Mouse (Mus musculus): Measurements from ENCODE around the gene Mgat2. TPM values are rescaled to one million over a fixed set of nuclear protein-coding genes. Genes with fewer than 3 reads are reported as not detected.

Gene Mgat2
- total and polyA plus RNA-seq, 3 experiments = 40.9 to 65.3 TPM; not detected in 1

DNA sequence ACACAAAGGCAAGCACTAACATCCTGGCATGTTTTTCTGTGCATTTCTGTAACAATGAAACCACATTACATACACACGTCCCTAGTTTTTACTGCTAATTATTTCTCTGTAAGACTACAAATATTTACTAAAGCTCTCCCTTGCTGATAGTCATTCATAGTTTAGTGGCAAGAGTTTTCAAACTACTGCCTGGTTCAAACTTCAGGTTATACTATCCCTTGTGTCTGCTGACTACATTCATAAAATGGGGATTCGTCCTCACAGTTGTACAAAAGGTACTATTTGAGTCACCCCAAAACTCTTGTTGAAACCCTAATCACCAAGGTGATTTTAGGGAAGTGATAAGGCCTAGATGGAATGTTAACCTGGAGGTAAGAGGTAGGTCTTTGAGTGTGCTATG is 28.0 kb upstream of the Mgat2 start:
- Histone ChIP-seq H3K36me3 (ENCODE audit: control insufficient read depth in 1 of 2, insufficient read depth in 2 of 2, low read length in 2 of 2) (peaks cover 8 to 17% of the 10 kb centered on the region in 2 experiments), H3K4me3 (ENCODE audit: control insufficient read depth in 1 of 2, insufficient read depth in 1 of 2, low read depth in 2 of 2, low read length in 2 of 2) (no peak overlapping the region), H3K9me3 (replicated peaks; ENCODE audit: insufficient read depth, low read length) (no peaks in the 10 kb centered on the region), H3K27me3 (ENCODE audit: control insufficient read depth in 1 of 2, insufficient read depth in 2 of 2, low read length in 2 of 2) (no peaks in the 10 kb centered on the region), H3K9ac (ENCODE audit: control insufficient read depth, low read depth, low read length, poor library complexity, severe bottlenecking) (no peak overlapping the region), H3K27ac (ENCODE audit: control insufficient read depth, low read depth, low read length) (no peak overlapping the region), H3K4me1 (ENCODE audit: control insufficient read depth in 1 of 2, insufficient read depth in 2 of 2, low read length in 2 of 2) (peaks cover 0 to 7% of the 10 kb centered on the region in 2 experiments; a peak in 3 of 4 replicates), H3K79me2 (ENCODE audit: control insufficient read depth, insufficient read depth, low read length, poor library complexity) (peaks cover 11% of the 10 kb centered on the region)
- TF ChIP-seq MAX (IDR thresholded peaks at IDR 0.05; ENCODE audit: low read length) (no peak), CHD2 (IDR thresholded peaks at IDR 0.05; ENCODE audit: low read length) (0 out of 2 replicates have a peak, but pooled peaks have one; percentile 7), JUND (IDR thresholded peaks at IDR 0.05; ENCODE audit: low read depth, low read length) (no peak), HCFC1 (IDR thresholded peaks at IDR 0.05; ENCODE audit: low read depth, low read length) (0 out of 2 replicates have a peak, but pooled peaks have one; percentile 15), MAFK (IDR thresholded peaks at IDR 0.05; ENCODE audit: borderline replicate concordance, low read depth, low read length) (no peak), USF1 (IDR thresholded peaks at IDR 0.05; ENCODE audit: low read depth, low read length) (no peak), MYC (IDR thresholded peaks at IDR 0.05; ENCODE audit: low read depth, low read length) (no peak), ZMIZ1 (IDR thresholded peaks at IDR 0.05; ENCODE audit: low read depth, low read length) (0 out of 2 replicates have a peak, but pooled peaks have one; percentile 56), GABPA (IDR thresholded peaks at IDR 0.05; ENCODE audit: low read depth, low read length) (no peak), CTCF (IDR thresholded peaks at IDR 0.05 in 2 of 3, conservative IDR thresholded peaks at IDR 0.05 in 1 of 3; ENCODE audit: control insufficient read depth in 1 of 3, insufficient read depth in 1 of 3, low read depth in 2 of 3, low read length in 3 of 3, poor library complexity in 1 of 3, severe bottlenecking in 1 of 3) (no peak), EP300 (IDR thresholded peaks at IDR 0.05; ENCODE audit: low read depth in 1 of 2, low read length in 2 of 2) (no peak), ZKSCAN1 (IDR thresholded peaks at IDR 0.05; ENCODE audit: low read depth, low read length) (no peak), SIN3A (IDR thresholded peaks at IDR 0.05; ENCODE audit: low read length) (no peak), POLR2A (IDR thresholded peaks at IDR 0.05; ENCODE audit: control insufficient read depth in 1 of 2, insufficient read depth in 1 of 2, low read depth in 1 of 2, low read length in 2 of 2, poor library complexity in 1 of 2) (no peak), TBP (IDR thresholded peaks at IDR 0.05; ENCODE audit: low read depth, low read length) (no peak), POLR2AphosphoS2 (IDR thresholded peaks at IDR 0.05; ENCODE audit: low read length) (peak; percentile 47; the same call in 1 of the 2 replicates)
- DNase-seq (ENCODE audit: low read depth, low spot score) = peak; percentile 57

GRCm38 (mm10) chr12:69156436-69156835 is 27.5 kb upstream of the Mgat2 start:
- peaks cover 11% of the 10 kb centered on the region for H3K79me2 ChIP-seq (ENCODE audit: control insufficient read depth, insufficient read depth, low read length, poor library complexity)
- H3K36me3 ChIP-seq (ENCODE audit: control insufficient read depth in 1 of 2, insufficient read depth in 2 of 2, low read length in 2 of 2) = peaks cover 8 to 17% of the 10 kb centered on the region in 2 experiments
- TF ChIP-seq TAL1 (IDR thresholded peaks at IDR 0.05; ENCODE audit: low read length) (no peak), POLR2A (IDR thresholded peaks at IDR 0.05; ENCODE audit: control insufficient read depth in 1 of 2, insufficient read depth in 1 of 2, low read depth in 1 of 2, low read length in 2 of 2, poor library complexity in 1 of 2) (peak in 1 of 2 experiments; percentile 62; a peak in 2 of 4 replicates), MXI1 (IDR thresholded peaks at IDR 0.05; ENCODE audit: low read depth, low read length) (no peak), UBTF (IDR thresholded peaks at IDR 0.05; ENCODE audit: borderline replicate concordance, insufficient read depth, low read depth, low read length) (no peak), ZNF384 (IDR thresholded peaks at IDR 0.05; ENCODE audit: low read depth, low read length) (no peak), ELF1 (IDR thresholded peaks at IDR 0.05; ENCODE audit: low read depth, low read length) (no peak), TBP (IDR thresholded peaks at IDR 0.05; ENCODE audit: low read depth, low read length) (no peak), JUND (IDR thresholded peaks at IDR 0.05; ENCODE audit: low read depth, low read length) (no peak), POLR2AphosphoS2 (IDR thresholded peaks at IDR 0.05; ENCODE audit: low read length) (peak; percentile 71), SIN3A (IDR thresholded peaks at IDR 0.05; ENCODE audit: low read length) (no peak)
- peak; percentile 53 for DNase-seq (ENCODE audit: low read depth, low spot score)
- H3K9me3 ChIP-seq (replicated peaks; ENCODE audit: insufficient read depth, low read length) = no peaks in the 10 kb centered on the region
- H3K27me3 ChIP-seq (ENCODE audit: control insufficient read depth in 1 of 2, insufficient read depth in 2 of 2, low read length in 2 of 2) = no peaks in the 10 kb centered on the region
- peaks cover 0 to 7% of the 10 kb centered on the region in 2 experiments; a peak in 3 of 4 replicates for H3K4me1 ChIP-seq (ENCODE audit: control insufficient read depth in 1 of 2, insufficient read depth in 2 of 2, low read length in 2 of 2)
- H3K9ac ChIP-seq (ENCODE audit: control insufficient read depth, low read depth, low read length, poor library complexity, severe bottlenecking) = no peak overlapping the region
- no peak overlapping the region for H3K4me3 ChIP-seq (ENCODE audit: control insufficient read depth in 1 of 2, insufficient read depth in 1 of 2, low read depth in 2 of 2, low read length in 2 of 2)
- no peak overlapping the region for H3K27ac ChIP-seq (ENCODE audit: control insufficient read depth, low read depth, low read length)
